Mouse (Mus musculus): ENCODE results near the gene Msrb3.

Gene Msrb3

DNA sequence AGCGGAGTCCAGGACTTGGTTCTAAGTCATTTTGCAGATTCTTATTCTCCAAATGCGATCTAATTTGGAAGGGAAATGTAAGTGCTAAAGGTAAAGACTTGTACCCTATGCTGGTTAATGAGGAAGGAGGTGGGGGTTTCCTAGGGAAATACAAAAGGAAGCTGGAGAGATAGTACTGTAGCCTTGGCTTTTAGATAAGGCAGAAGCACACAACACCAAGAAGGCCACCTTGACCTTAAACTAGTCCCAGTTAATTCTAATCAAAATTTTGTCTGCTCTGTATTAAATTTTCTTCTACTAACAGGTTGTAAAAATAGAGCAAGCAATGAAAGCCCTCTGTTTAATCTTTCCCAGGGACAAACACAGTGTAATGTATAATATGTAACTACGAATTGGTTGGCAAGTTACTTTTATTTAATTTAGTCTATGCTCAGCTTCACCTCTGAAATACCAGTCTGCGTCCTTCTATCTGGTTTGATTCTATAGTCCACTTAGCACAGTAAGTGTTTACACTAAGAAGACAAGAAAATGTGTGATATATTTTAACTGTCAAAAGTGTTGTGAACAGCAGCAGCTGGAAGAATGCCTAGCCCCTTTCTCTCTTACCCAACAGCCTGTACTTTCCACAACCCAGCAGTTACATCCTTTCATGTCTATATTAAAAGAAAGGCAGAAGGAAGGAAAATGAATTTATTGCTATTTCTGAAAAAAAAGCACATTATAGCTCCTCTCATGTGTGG, 87.9 kb downstream of the Msrb3 start:
- no peak for DNase-seq (ENCODE audit: low read depth, low spot score)

DNA sequence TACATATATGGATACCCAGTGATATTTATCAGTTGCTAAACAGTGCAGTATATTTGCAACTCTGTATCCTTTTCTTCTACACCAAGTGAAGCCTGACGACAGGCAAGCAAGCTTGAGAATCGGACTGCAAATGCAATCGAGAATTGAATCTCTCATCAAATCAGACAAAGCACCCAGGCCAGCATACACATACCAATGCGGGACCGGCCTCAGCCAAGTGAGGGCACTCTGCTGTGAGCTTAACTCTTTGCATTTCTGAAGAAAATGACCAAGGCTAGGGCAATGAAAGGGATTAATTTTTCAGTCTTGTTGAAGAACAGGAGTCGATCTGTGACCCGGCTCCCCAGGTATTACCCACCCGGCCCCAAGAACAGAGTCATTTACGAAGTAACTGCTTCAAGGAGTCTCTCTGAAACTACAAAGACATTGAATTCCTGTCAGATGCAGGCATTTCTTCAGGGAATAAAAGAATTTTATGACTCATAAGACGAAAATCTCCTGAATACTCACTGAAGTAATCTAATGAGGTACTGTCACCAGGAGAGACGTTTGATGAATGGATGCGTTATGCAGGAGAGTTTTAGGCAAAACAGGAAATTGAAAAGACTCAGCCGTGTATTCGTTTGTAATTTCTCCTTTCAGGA, 88.7 kb downstream of the Msrb3 start:
- DNase-seq (ENCODE audit: low read depth, low spot score) = no peak

DNA sequence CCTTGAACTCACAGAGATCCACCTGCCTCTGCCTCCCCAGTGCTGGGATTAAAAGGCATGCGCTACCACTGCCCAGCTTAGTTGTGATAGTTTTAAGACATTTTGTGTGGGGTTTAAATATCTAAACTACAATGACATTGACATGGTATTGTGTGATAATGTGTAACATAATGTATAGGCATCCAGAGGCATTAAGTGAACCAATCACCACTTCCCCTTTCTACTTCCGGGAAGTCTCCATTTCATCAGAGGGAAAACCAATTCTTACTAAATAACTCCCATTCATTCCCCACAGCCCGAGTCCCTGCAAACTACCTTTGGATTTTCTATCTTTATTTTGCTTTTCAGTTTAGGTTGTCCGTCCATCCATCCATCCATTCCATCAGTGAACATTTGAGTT, 90.7 kb downstream of the Msrb3 start:
- DNase-seq (ENCODE audit: low read depth, low spot score) = no peak

DNA sequence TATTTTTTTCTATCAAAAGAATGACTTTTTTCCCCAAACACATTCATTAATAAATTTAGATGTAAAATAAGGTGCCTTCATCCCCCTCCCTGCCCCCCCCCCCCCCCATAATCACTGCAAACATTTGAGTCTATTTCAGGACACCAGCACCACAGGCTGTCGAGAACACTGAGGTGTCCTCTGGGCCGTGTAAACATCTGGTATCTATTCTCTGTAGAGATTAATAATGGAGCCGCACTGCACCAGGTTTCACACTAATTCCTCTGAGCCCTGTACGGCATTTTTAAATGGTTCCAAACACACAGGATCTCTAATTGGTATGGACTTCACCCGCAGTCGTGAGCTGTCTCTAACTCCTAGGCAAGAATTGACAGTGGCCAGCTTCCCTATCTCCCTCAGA, 97.8 kb downstream of the Msrb3 start:
- no peak for DNase-seq (ENCODE audit: low read depth, low spot score)

DNA sequence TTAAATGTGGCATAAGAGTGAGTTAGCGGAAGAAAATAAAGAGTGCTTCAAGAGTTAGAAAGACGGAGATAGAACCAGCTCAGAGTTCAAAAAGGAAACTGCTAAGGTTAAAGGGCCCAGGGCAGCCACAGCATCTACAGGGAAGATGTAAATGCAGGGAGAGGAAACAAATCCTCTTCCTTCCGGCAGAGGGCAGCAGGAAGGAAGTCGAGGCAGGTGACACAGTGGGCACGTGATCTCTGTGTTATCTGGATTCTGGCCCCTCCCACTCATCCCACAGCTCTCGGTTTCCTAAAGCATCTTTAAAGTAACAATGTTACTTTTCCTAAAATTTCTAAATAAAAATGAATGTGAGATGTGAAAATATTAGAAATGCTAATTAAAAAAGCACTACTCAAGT, 99.4 kb downstream of the Msrb3 start:
- DNase-seq (ENCODE audit: low read depth, low spot score) = no peak

DNA sequence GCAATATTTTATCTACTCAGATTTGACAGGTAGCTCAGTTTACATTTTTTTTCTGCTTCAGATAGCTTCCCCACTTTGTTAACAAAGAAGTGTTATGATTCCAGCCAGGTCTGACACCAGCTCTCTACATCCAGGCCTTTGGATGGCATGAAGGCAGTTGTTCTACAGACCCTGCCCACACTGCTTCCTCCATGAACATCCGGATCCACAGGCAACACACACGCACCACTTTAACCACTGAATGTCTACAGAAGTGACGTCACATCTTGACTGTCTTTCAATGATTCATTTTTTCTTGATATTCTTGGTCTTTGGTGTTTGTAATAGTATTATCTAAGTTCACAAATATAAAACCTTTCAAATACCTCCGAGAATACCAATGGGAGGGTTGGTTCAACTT, 102.2 kb downstream of the Msrb3 start:
- no peak for DNase-seq (ENCODE audit: low read depth, low spot score)

DNA sequence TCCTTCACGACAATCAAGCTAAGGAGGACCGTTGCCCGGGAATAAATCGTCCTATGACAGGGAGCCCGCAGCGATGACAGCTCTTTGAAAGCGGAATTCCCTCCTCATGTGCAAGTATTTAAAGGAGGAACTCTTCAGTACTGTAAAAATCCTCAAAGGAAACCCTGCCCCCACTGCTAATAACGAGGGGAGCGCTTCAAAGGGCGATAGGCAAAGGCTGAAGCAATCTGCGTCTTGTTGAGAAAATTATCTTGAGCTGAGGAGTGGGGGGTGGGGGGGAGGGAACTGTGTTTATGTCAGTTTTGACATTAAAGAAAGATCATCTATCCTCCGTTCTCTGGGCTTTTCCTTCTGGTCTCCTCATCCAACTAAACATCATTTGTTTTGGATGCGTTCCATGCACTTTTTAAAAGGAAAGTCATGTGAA, 104.5 kb downstream of the Msrb3 start:
- no peak for DNase-seq (ENCODE audit: low read depth, low spot score)

DNA sequence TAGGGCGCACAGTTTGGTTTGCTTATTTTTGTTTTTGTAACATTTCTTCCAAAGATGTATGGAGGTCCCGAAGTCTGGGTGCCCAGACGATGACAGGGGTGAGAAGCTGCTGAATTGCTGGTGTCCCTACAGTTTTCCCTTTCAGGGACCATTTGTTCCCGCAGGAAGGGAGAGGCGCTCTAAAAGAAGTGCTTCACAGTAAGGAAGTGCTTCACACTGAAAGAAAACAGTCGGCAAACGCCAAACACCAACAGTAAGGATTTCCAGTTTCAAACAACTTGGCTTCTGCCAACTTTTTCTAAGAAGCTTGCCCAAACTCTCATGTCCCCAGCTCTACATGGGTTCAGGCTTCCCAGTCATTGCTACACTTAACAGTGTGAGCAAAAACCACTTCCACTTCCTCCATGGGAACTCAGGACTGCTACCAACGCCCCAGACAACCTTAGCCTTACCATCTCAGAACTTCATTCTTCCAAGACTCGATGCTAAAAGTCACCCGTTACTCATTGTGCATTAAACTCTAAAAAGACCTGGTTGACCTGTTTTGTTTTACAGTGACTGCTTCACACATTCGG, 106.6 kb downstream of the Msrb3 start:
- no peak for DNase-seq (ENCODE audit: low read depth, low spot score)

DNA sequence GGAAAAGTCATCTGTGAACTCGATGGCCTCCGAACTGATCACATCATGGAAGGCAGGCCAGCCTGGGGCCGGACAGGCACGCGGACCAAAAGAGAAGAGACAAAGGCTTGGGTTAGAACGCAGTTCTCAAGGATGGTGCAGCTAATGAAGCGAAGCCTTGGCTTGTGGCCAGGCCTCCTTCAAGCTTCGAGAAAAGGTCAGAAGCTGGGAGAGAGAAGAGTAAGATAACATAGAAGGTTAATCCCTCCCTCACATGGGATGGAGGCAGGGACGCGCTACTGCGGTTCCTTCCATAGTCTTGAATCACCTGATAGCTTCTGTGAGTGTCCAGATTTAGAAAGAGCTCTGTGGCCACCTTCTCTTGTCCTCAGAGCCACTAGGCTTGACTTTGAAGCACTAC, 107.5 kb downstream of the Msrb3 start:
- DNase-seq (ENCODE audit: low read depth, low spot score) = no peak

DNA sequence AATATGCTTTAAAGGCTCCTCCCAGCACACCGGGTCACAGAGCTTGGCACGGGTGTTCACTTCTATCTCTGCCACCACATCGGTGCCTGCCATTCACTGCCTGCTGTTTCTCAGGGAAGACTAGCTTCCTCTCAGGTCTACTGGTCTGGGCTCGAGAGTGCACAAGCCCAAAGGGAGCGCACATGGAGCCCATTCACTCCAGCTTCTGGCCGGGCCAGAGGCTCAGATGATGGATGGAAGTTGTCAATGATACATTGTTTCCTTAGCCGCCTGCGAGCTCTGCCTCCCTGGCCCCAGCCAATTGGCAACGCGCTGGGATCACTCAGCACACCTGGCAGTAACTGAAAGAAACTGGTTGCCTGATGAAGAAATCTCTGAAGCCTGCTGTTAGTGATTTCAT, 111.7 kb downstream of the Msrb3 start:
- no peak for DNase-seq (ENCODE audit: low read depth, low spot score)

DNA sequence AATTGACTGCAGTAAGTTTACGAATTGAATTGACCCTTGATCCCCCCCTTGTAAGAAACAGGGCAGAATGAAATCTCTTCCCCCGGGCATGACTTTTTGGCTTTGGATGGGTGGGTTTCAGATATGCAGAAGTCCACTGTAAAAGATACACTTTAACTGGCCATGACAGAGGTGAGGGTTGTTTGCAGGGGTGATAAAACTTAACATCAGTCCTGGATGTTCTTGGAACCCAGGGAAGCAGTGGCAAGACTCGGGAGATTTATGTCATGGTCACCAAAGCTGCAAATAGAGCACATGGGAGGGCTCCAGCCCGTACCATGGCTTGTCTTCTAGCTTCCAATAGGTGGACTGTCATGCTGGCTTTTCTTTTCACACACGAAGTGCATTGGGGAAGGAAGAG, 114.4 kb downstream of the Msrb3 start:
- DNase-seq (ENCODE audit: low read depth, low spot score) = no peak

DNA sequence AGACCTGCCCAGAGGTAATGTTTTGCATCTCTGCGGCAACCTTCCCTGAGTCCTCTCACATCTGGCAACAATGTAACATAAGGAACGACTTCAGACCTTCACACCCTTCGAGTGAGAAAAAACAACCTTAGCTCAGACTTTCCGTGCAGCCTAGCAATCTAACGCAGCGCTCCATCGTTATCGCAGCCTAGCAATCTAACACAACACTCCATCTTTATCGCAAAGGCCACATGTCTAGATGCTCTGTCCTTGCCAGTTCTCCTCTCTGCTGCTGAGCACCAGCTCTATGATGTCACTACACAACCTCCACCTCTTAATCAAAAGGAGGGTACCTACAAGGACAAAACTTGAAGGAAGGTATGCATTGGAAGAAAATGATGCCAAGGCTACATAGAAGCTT, 115.5 kb downstream of the Msrb3 start:
- no peak for DNase-seq (ENCODE audit: low read depth, low spot score)

DNA sequence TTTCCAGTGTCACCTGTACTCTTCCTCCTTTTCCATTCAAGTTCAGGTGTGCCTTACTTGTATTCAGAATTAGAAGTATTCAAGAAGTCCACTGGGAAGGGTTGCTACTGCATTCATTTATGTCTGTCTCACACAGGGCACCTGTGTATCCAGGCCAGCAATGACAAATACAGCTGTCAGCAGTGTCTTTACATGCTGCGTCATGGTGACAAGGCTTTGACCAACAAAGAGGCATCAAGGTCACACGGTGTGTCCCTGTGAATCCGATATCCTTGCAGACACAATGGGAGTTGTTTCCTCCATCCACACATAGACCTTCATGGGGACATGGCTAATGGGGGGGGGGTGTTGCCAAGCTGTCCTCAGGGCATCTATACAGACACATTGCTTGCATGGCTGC, 121.4 kb downstream of the Msrb3 start:
- no peak for DNase-seq (ENCODE audit: low read depth, low spot score)

DNA sequence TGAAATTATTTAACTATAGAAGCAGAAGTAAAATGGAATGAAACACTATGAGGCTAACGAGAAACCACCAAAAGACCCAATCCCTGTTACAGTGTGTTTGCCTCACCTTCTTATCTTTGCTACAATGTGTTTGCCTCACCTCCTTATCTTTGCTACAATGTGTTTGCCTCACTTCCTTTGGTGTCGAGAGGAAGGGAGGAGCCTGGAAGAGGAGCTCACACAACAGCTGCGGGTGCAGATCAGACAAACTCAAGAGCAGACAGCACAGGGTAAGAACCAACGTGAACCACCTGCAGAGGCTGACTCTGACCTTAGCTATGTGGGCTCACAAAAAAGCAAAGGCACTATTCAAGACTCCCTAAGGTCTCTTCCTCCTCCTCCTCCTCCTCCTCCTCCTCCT, 123.5 kb downstream of the Msrb3 start:
- no peak for DNase-seq (ENCODE audit: low read depth, low spot score)

DNA sequence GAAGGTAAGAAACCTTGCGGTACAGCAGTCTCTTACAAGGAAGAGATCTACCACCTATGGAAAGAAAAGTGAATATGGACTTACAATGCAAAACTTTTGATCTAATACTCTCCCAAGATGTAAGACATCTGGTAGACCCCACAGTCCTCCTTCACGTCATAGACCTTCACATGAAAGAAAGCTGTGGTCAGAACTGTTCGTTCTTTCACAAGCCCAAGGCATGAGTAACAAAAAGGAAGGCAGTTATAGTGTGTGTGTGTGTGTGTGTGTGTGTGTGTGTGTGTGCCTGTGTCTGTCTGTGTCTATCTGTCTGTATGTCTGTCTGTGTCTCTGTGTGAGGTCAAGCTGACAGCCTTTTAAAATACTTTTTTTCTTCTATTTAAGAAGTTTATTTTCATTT, 131.5 kb downstream of the Msrb3 start:
- DNase-seq (ENCODE audit: low read depth, low spot score) = no peak

DNA sequence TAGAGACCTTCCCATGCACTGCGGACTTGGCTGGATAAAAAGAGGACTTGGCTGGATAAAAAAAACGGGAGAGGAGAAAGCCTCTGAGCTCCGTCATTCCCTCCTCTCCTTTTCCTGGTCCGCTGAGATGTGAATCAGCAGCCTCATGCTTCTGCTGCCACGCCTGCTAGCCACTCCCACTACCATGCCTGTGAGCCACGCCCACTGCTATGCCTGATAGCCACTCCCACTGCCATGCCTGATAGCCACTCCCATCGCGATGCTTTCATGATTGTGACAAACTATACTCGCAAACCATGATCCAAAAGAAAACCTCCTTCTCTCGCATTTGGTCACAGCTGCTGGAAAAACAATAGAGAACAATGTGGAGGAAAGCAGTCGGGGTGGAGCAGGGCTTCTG, 133.5 kb downstream of the Msrb3 start:
- DNase-seq (ENCODE audit: low read depth, low spot score) = no peak

DNA sequence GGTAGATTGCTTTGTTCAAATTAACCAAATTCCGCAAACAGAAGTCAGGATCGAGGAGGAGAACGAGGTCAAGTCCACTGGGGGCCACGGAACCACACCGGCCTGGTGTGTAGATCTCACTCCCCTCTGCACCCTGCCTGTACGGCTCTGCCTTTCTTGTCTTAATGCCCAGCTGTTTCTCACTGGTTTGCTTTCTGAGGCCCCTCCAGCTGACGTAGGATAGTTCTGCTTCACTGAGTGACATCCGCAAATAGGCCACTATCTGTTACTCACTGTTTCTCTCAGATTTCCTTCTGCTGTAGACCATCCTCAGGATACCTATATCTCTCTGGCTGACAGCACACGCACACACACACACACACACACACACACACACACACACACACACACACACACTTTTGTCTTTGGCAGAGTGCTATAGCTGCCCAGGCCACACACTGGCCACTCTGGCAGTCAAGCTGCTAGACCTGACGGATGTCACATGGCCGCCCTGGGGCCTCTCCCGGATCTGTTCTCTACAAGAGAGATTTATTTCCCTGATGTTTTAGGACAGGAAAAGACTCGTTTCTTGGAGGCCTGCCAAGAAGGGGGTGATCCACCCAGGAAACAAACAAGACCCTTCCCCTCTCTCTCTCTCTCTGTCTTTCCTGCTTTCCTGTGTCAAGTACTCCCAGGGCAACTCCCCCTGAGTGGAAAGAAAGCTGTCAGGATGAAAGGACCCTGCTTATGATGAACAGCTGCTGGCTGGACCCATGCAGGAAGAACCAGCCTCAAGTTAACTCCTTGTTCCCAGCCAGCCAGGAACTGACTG, 135.0 kb downstream of the Msrb3 start:
- DNase-seq (ENCODE audit: low read depth, low spot score) = no peak

DNA sequence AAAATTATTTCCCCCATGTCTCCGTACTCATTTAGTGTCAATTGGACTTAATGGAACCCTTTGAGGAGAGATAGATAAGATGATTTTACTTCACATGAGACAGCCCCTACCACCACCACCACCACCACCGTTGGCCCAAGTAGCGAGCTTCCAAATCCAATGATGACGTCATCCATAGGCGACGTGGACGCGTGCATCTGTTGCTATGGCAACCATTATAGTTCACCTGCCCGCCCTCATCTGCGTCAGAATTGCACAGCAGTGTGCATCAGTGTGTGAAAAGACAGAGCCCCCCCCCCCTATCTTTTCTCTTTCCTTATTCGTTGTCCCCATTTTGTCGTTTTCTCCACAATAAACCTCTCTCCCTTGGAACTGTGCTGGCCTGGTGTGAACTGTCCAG, 135.9 kb downstream of the Msrb3 start:
- DNase-seq (ENCODE audit: low read depth, low spot score) = no peak

DNA sequence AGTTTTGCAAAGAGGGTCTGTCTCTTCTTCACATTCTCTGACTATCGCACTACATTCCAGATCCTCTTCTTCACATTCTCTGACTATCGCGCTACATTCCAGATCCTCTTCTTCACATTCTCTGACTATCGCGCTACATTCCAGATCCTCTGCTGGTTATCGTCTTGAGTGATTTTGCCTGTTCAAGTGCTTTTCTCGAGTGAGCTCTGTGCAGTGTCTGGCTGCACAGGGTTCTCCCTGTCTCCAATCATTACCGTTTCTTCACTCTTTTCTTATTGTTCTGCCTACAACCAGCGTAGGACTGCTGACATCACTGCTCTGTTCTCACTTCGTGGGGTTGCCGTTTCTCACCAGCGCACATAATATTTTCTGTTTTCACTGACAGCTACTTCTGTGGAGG, 138.2 kb downstream of the Msrb3 start:
- DNase-seq (ENCODE audit: low read depth, low spot score) = no peak

DNA sequence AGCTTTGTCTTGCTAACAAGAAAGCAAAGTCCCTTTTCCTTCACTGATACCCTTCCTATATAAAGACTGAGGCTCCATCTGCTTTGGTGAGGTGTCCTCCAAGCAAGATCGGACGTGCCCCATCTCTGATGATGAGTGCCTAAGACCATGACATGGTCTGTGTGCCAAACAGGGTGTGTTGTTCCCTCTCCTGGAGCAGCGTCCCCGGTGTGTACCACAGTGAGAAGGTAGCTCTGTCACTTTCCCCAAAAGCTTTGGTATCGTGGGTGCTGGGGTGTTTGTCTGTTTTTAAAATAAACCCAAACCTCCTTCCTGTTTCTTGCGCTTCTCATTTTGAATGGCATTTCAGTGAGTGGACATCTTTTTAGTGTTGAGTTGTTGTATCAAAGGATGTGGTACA, 139.0 kb downstream of the Msrb3 start:
- no peak for DNase-seq (ENCODE audit: low read depth, low spot score)

DNA sequence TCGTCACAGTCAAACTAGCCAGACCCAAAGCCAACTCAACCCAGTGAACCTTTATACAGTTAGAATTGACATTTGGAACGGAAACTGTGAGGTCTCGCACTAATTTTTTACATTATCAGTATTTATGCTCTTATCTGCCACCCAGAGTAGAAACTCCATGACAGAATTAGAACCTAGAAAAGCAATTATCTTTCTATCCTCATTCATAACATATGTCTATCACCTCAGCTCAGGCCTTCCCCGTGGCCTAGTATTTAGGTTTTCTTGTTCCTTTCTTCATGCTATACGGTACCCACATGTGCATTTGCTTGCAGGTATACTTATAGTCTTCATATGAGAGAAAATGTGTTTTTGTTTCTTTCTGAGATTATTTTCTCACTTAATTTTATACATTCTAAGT, 146.4 kb downstream of the Msrb3 start:
- DNase-seq (ENCODE audit: low read depth, low spot score) = no peak

DNA sequence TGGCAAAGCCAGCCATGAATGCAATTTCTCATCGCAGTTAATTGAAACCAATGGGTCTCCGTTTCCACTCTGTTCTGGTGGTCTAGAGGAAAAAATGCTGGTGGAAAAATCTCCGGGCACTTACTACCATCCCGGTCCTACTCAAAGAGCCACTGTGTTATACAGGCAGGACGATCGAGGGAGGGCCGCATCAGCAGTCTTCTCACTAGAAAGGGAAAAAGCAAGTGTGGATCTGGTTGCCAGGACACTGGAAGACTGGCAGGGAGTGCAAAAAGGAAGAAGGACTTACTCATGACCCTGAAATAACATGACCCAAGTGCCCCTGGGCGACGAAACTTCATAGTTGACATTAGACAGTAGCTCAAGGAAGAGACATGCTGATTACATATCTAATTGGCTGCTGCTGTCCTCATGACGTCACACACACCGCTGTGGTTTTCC, 147.1 kb downstream of the Msrb3 start:
- no peak for DNase-seq (ENCODE audit: low read depth, low spot score)

All from A20 (cell line).